ENCODE assay signal across 8 mouse cellular contexts in genomic region chr15:95906017-95906749, GRCm38 (mm10).
DNase-seq lines count a peak whose midpoint lies in the region; ATAC-seq and TF ChIP-seq lines count a peak whose summit lies in the region.

No protein-coding gene starts in this region.

- intact Hi-C loops in gastrocnemius, postnatal 14 days (cut with DNase I; ENCODE audit: low total_unique reads): no loop called here

- no peaks in the 10 kb centered on the region for H3K27me3 ChIP-seq in liver, embryonic 11.5 days (replicated peaks; ENCODE audit: control insufficient read depth, insufficient read depth, low read length)
- no peaks in the 10 kb centered on the region for H3K27me3 ChIP-seq in kidney, postnatal 0 days (ENCODE audit: insufficient read depth, low read length)

- no peak overlapping the region for H3K27ac ChIP-seq in liver, embryonic 11.5 days (ENCODE audit: low read depth, low read length)
- H3K27ac ChIP-seq in kidney, postnatal 0 days: peak overlapping the region; percentile 76

- DNase-seq in liver: peak; percentile 19
- no peak for DNase-seq in liver, embryonic 11.5 days (ENCODE audit: low spot score)
- peak; percentile 60 for DNase-seq in gastrocnemius, postnatal 14 days
- peak; percentile 92 for DNase-seq in kidney, postnatal 0 days (ENCODE audit: low spot score)
- DNase-seq in embryo, embryonic 10 days (ENCODE audit: low spot score): no peak
- no peak for DNase-seq in thymus, postnatal 4 days

- 74% methylated on average over 7 of the region's 7 CpGs for WGBS in liver, embryonic 11.5 days
- 28% methylated on average over 7 of the region's 7 CpGs for WGBS in kidney, postnatal 0 days

- no peak overlapping the region for H3K4me2 ChIP-seq in liver, embryonic 11.5 days
- no peak overlapping the region for H3K4me2 ChIP-seq in kidney, postnatal 0 days (ENCODE audit: low read length)

- ATAC-seq in liver, embryonic 11.5 days (replicated peaks; ENCODE audit: low FRiP score): no peak
- ATAC-seq in kidney, postnatal 0 days (replicated peaks; ENCODE audit: low FRiP score, low read depth): peak; percentile 62
- ATAC-seq in megakaryocyte progenitor cell, adult 5-6 weeks (replicated peaks; ENCODE audit: poor library complexity): peak; percentile 83
- no peak for ATAC-seq in activated CD4-positive, CD25-positive, alpha-beta regulatory T cell, adult 4 months

- H3K9me3 ChIP-seq in liver, embryonic 11.5 days (ENCODE audit: control insufficient read depth, low read length): no peaks in the 10 kb centered on the region
- H3K9me3 ChIP-seq in kidney, postnatal 0 days (replicated peaks; ENCODE audit: low read length): no peaks in the 10 kb centered on the region

- no peak overlapping the region for H3K9ac ChIP-seq in liver, embryonic 11.5 days (ENCODE audit: low read depth, low read length)
- H3K9ac ChIP-seq in kidney, postnatal 0 days (ENCODE audit: low read depth, low read length): no peak overlapping the region

- peaks cover 23% of the 10 kb centered on the region for H3K4me1 ChIP-seq in liver, embryonic 11.5 days (replicated peaks; ENCODE audit: control insufficient read depth, insufficient read depth, low read length)
- H3K4me1 ChIP-seq in kidney, postnatal 0 days (replicated peaks; ENCODE audit: insufficient read depth, low read length): no peaks in the 10 kb centered on the region; the same call in 1 of the 2 replicates

- TF ChIP-seq CTCF in kidney, postnatal 0 days (IDR thresholded peaks at IDR 0.05; ENCODE audit: low read depth): no peak

- no peaks in the 10 kb centered on the region for H3K36me3 ChIP-seq in liver, embryonic 11.5 days (ENCODE audit: control insufficient read depth, insufficient read depth, low read length)
- H3K36me3 ChIP-seq in kidney, postnatal 0 days (ENCODE audit: insufficient read depth, low read length): peaks cover 3% of the 10 kb centered on the region; the same call in 1 of the 2 replicates

- H3K4me3 ChIP-seq in liver, embryonic 11.5 days (ENCODE audit: low read depth, low read length): no peak overlapping the region
- no peak overlapping the region for H3K4me3 ChIP-seq in kidney, postnatal 0 days (replicated peaks; ENCODE audit: low read depth, low read length)

Comparison
In these comparisons a context has a peak if more than half of its experiments do, and no peak if none do; other contexts are left out.
1. DNase-seq: peak in liver (single experiment), gastrocnemius, postnatal 14 days (single experiment) and kidney, postnatal 0 days (single experiment); none in liver, embryonic 11.5 days (single experiment), embryo, embryonic 10 days (single experiment) and thymus, postnatal 4 days (single experiment).
2. ATAC-seq: peak in kidney, postnatal 0 days (single experiment) and megakaryocyte progenitor cell, adult 5-6 weeks (single experiment); none in liver, embryonic 11.5 days (single experiment) and activated CD4-positive, CD25-positive, alpha-beta regulatory T cell, adult 4 months (single experiment).